Mouse (Mus musculus) heart, adult 8-10 months (tissue): ENCODE results near the gene Iqcd. TPM values are rescaled to one million over a fixed set of nuclear protein-coding genes. Genes with fewer than 3 reads are reported as not detected.

ENCODE experiments used
- DNase-seq: peaks from one replicate; pipeline ENCODE4 v3.0.0; 2022; ENCODE audit warnings: low spot score
- total RNA-seq, 4 experiments: library from RNA; stranded (reverse); gene quantifications; 2 replicates each; pipeline ENCODE4 v1.2.4; 2022

Gene Iqcd
- total RNA-seq, 4 experiments from 2014 or later, result 0.14 to 0.22 TPM; not detected in 2

DNA sequence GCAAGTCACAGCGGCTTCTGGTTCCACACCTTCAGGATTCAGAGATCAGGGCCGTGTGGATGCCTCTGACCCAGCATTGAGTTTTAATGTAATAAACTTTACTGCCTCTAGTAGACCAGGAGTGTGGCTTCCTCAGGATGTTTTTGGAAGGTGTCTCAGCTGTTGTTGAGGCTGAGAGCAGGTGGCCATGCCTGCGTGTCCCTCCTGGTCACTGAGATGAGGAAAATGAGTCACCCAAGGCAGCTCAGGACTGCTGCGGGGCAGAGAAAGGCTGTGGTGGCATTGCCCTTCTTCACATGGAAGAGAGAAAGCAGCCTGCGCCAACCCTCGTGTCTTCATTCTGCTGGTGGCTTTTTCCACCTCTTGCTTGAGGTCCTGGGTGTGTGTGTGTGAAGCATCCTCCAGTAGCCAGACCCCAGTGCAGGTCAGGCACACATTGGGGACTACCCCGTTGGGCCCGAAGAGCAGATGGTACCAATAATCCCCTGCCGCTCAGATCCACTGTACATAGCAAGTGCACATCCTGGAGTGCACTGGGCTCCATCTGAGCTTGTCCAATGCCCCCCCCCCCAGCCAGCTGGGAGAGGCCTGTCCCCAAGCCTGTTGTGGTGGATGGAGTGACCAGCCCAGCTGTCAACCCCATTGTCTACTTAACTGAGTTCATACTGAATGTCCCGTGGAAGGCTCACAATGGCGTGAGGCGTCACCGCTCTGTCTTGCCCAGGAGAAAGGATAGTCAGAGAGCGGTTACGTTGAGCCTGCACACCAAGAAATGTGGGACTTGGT is 38.9 kb downstream of the Iqcd start:
- no peak for DNase-seq

DNA sequence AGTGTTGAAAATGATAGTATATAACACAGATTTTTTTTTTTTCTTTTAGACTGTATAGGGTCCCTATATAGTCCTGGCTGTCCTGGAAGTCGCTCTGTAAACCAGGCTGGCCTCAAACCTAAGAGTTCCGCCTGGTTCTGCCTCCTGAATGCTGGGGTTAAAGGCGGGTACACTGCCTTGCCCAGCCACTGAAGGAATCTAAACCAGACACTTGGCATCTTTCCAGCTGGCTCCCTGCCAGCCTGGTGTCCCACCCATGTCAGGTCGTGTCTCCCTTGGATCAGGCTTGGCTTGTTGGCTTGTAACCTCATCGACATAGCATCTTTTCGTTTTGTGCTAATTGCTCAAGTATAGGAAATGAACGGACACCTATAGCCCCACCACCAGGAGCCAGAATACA is 39.8 kb downstream of the Iqcd start:
- no peak for DNase-seq

DNA sequence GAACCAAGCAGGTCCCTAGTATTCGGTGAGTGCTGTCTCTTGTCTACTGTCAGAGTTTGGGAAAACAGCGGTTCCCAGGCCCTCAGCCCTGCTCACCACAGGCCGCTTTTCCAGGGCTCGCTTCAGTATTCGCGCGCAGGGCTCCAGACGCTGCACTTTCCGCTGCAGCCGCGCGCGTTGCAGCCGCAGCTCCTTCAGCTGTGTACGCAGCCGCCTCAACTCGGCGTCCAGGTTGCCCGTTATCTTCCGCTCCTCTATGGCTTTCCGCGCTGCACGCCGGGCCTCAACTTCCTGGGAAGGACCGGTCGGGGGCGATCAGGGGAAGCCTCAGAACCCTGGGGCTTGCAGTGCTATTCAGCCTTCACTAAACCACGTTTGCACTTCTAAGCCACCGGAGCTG is 42.3 kb downstream of the Iqcd start:
- no peak for DNase-seq

DNA sequence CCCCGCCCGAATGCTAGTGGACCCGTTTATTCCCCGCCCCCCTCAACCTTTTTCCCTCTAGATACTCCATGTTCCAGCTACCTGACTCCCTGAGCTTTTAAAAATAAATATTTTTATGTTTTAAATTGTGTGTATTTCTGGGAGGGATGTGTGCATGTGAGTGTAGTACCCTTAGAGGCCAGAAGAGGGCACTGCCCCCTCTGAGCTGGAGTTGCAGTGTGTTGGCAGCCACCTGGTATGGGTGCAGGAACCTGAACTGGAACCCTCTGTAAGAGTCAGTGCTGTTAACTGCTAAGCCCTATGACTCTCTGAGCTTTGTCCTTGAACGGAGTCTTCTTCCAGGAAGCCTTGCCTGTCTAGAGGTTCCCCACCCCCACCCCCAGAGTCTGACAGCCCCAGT is 43.1 kb downstream of the Iqcd start:
- DNase-seq, result no peak

DNA sequence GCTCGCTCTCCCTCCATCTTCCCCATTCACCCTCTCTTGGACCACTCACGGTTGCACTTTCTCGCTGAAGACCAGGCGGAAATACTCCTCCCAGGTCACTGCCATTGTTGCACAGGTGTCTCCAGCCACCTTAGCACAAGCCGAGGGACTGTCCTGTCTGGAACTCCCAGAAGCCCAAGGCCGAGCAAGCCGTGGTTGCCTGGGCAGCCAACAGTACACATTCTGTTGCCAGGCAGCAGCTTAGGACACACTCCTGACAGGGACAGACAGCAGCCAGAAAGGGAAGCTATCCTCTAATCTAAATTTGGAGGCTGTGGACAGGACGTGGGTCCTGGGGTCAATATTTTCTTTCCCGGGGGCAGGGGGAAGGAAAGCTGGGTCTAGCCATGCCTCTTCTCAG is 45.3 kb downstream of the Iqcd start, which contains the start of gene Cfap73:
TSS of gene Cfap73 (minus strand) at position 105 of the 400 bp plus-strand sequence.
- no peak for DNase-seq

DNA sequence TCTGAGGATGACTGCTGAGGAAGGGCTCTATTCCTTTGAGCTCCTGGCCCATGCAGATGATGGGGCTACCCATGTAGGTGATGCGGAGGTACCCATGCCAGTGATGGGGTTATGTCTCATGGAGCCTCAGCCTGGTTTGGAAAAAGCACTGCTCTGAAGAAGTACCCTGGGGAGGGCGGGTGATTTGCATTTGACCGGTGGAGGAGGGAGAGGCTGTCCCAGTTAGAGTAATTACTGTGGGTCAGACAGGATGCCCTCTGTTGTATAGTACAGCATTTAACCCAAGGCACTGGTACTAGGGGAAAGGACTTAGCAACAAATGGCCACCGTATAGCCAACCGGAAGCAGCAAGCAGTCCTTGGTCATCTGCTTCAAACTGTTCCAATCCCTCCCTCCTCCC is 46.0 kb downstream of the Iqcd start:
- no peak for DNase-seq

DNA sequence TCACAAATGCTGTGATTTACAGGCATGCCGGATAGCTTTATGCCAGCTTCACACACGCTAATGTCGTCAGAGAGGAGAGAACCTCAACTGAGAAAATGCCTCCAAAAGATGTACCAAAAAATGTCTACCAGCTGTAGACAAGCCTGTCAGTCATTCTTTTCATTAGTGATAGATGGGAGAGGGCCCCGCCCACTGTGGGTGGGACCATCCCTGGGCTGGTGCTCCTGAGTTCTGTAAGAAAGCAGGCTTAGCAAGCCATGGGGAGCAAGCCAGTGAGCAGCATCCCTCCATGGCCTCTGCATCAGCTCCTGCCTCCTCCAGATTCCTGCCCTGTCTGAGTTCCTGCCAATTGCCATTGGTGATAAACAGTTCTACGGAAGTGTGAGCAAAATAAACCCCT is 46.8 kb downstream of the Iqcd start:
- no peak for DNase-seq

DNA sequence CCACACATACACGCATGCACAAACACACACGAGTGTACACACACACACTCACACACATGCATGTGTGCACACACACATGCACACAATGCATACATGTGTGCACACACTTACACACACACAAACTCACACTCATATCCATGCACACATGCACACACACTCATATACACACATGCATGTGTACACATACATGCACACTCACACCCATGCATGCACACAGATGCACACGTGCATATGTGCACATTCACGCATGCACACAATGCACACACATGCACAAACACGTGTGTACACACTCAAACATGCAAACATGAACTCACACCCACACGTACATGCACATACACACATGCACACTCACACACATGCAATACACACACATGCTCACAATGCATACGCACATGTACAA is 51.3 kb downstream of the Iqcd start:
- DNase-seq, result no peak

DNA sequence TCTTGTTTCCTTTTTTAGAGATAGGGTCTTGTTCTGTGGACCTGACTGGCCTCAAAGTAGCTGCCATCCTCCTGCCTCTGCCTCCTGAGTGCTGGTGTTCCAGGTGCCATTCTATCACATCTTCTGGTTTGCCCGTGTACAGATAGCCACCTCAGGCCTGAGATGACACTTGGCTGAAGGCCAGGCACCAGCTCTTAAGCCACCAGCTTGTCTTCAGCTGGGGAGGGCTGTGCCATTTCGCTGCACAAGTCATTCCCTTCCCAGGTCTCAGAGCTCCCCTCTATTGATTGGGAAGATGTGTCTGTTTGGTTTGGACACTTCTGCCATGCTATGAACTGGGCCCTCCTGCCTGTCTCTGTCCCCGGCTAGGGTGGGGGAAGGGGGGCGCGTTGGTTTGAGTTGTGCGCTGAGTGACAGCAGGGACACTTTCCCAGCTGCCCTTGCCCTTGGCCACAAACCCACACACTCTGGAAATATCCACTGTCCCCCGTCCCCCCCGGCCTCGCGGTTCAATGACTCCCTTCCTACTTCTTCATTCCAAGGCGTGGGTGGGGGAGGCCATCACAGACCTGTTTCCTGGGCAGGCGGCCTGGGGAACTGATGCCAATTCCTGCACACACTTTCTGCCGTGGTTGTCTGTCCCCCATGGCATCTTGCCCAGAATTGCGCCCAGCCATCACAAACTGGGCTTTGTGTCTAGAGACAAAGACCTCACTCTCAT is 54.7 kb downstream of the Iqcd start:
- no peak for DNase-seq

DNA sequence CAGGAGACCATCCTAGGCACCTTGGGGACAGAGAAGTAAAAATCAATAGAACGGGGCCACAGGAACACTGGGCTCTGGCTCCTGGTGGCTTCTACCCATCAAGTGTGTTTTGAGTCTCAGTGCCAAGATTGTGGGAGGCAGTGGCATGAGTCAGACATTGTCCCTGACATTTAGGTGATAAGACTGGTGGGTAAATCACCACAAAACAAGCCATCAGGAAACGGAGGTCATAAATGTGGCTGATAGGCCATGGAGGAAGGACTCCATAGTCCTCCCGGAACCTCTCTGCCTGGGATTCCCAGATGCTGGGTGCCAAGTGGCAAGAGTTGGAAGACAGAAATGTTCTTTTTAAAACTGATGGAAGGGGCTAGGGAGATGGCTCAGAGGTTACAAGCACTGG is 55.4 kb downstream of the Iqcd start:
- DNase-seq, result no peak

DNA sequence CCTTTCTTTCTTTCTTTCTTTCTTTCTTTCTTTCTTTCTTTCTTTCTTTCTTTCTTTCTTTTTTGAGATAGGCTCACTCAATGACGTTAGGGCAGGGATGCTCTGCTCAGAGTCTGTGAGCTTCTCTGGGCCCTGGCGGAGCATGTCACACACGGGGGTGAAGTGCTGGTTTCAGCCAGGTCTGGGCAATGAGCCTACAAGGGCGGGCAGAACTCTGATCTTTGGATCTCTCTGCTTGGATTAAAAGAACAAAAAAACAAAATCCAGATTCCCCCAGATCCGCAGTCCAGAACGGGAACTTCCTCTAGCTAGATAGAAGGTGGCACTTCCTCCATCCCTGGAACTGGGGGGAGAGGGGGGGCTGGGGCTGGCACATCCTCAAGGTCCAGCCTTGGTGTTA is 57.0 kb downstream of the Iqcd start:
- no peak for DNase-seq

DNA sequence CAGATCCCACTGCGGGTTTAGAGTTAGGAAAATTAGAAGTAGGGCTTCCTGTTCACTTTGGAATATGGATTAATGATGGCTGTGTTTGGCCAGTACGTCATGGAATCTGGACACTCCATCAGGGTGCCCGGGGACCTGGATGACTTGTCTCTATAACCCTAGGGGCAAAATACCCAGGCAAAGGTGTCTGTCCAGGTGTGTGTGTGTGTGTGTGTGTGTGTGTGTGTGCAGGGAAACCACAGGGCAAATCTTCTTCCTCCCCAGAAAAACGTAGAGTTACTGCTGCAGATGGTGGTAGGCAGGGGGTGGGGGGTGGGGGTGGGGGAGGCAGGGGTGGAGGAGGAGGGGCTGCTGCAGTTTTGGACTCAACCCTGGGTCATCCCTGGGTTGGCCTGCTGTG is 58.5 kb downstream of the Iqcd start:
- DNase-seq, result no peak

DNA sequence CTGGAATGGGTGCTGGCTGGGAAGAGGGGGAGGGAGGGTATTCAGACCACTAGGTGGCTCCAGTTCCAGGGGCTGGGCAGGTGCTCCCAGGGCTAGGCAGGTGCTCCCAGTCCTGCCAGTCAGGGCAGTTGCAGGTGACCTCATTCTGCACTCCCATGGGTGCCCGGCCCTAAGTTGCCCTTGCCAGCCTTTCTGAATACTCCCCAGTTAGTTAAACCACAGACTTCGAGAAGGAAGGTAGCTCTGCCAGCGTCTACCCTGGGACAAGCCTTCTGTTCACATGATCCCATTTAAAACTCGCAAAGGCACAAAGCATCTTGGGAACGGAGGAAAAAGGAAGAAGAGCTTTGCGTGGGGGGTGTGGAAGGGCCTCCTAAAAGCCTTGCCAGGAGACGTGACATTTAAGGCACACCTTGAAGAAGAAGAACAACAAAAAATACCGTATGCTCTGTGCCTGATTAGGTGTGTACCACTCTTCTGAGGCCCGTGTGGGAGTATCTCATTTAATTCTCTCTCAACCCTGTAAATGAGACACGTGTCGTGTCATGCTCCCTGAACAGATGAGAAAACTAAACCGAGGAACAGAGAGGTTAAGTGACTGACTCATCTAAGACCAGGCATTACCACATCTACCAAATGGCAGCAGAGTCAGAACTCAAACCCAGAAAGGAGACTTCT is 59.1 kb downstream of the Iqcd start:
- no peak for DNase-seq

DNA sequence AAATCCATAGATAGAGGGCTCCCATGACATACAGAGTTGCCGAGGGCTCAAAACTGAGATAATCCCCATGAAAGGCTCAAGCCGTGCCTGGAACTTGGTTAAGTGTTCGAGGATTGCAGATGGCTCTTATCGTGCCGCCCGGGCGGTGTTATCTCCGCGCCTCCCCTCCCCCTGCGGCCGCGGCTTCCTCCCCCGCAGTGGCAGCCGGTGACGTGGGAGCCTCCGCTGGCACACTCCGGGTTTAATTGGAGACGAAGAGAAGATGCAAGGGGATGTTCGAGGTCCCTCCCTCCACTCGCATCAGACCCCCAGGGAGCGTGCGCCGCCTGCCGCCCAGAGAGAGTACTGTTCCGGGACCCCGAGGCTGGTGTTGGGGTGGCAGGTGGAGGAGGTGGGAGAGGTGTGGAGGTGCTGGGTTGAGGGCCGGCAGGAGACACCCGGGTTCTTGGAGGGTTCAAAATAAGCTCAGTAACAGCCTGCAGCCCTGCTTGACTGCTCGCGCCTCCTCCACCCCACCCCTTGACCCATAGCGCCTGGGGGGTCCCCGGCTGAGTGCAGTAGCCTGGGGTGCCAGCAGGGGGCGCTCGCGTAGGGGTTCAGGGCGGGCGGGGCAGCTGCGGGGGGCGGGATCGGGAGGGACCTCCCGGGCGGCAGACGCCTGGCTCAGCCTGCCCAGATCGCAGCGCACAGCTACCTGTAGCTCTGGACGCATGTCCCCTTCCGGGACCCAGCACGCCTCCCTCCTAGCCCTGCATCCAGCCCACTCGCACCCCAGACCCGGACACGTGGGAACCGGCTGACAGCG is 60.0 kb downstream of the Iqcd start, which contains the start of gene Rasal1:
TSS of gene Rasal1 (plus strand) at position 244 of the 805 bp plus-strand sequence.
- no peak for DNase-seq

DNA sequence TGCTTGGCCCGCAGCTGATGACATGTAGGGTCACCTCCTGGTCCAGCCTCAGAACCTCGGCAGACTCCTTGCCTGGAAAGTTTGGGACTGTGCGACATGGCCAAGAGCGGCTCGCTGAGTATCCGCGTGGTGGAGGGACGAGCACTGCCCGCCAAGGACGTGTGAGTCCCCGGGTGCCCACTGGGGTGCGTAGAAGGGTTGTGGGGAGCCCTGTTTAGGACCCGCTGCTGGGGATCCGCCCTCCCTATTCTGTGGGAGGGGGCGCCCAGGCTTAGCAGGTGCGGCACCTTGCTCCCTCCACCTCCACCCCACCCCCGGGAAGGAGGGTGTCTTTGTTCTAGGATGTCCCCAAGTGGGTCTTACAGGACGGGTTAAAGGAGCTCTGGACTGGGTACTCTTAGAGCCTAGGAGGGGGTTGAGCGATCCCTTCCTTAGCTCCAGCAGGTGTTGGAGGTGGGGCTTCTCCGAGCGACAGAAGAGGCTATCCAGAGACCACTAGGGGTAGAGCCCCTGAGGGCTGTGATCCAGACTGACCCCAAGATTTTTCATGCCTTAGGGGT is 60.6 kb downstream of the Iqcd start:
- no peak for DNase-seq

DNA sequence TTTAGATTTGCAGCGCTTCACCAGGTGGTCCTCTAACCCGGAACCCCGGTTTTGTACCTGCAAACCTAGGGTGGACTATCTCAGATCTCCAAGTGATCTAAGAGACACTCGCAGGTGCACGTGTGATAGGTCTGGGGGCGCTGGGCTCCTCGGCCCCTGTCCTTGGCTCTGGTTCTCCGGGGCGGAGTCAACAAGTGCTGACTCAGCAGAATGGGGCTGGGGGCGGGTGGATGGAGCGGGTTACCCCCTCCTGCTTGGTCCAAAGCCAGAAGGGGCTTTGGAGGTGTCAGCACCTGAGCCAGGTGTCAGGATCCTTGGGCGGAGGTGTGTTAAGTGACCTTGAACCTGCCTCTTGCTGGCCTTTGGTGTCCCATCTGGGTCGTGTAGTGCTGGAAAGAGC is 61.1 kb downstream of the Iqcd start:
- no peak for DNase-seq

DNA sequence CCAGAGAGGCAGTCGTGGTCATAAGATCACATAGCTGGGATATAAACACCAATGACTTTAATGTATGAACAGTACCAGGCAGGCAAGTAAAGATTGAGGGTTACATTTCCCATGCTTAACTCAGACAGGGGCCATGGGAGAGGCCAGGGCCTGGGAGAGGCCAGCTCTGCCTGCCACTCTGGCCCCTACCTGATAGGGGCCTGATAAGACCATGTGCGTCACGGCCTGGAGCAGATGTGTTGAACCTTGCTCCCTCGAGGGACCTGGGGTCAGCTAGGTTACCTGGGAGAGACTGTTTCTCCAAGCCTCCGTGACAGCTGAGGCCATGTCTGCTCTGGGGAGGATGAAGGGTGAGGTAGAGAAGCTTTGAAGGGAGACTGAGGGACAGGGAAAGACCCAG is 62.4 kb downstream of the Iqcd start:
- no peak for DNase-seq

DNA sequence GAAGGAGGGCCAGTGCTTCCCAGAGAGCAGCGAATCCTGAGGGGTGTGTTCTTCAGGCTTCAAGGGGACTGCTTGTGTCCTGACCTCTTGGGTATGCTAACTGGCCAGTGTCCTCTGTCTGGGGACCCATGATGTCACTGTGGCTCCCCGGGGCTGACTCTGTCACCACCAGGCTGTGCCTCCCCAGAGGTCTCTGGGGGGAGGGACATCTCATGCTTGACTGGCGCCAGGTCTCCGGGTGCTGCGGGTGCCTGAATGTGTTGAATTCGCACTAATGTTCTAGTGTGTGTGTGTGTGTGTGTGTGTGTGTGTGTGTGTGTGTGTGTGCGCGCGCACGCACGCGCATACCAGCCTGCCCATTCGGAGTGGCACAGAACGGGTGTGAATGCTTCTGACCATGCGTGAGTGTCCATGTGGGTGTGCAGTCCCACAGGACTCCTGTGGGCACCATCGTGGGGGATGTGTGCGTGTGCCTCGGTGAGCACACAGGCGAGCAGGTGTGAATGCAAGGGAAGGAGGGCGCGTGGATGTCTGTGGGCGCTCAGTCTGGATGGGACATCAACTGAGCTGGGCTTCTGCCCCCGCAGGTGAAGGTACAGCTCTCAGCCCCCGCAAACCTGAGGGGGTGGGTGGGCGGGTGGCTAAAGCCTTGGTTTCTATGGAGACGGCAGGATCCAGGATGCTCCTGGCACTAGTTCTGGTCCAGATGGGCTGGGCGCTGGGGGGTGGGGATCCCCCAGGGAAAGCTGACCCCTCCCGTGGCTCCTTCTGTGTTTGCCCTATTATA is 64.3 kb downstream of the Iqcd start:
- DNase-seq, result no peak

DNA sequence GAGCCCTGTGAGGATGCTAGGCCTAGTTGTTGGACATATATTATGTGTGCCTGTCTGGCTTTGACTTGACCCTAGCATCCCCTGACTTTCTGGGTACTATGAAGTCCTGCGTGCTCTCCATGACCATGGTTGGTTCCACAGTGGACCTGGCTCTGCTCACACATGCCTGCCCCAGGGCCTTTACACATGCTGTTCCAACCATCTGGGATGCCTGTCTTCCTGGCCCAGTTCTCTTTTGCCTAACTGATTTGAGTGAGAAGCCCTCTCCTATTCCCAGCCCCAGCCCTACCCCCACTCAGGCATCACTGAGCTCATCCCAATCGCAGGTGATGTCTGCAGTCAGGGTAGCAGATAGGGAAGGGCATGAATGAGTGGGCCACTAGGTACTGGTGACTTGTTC is 65.1 kb downstream of the Iqcd start:
- DNase-seq, result no peak

DNA sequence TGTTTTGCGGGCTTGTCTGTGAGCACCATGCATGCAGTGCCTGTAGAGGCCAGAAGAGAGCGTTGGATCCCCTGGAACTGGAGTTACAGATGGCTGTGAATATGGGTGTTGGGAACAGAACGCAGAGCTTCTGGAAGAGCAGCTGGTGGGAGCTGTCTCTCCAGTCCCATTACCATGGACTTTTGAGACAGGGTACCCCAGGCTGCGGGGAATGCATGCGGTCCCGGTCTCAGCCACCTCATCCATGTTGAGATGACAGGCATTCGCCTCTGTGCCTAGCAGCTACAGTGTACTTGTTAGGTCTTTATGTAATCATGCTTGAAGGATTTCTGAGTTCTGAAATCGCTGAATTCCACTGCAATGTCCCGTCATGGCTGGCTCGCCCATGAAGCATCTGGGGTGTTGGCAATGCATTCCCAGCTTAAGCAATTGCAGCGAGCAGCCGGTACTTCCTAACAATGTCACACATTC is 67.5 kb downstream of the Iqcd start:
- no peak for DNase-seq
